Mouse (Mus musculus): ENCODE measurements around the gene Olfr323.

Gene Olfr323

GRCm38 (mm10) chr11:58630401-58630800 lies at the start of gene Olfr323:
TSS of gene Olfr323 (minus strand) at chr11:58630501.
- no peak for DNase-seq

GRCm38 (mm10) chr11:58671825-58672224 lies 41.5 kb upstream of the Olfr323 start:
- no peak for DNase-seq

GRCm38 (mm10) chr11:58669252-58669651 lies 39.0 kb upstream of the Olfr323 start:
- DNase-seq, result no peak

GRCm38 (mm10) chr11:58658596-58658995 lies 28.3 kb upstream of the Olfr323 start, which contains the start of gene Olfr322:
TSS of gene Olfr322 (plus strand) at chr11:58658782.
- no peak for DNase-seq

GRCm38 (mm10) chr11:58655151-58655550 lies 24.9 kb upstream of the Olfr323 start:
- no peak for DNase-seq

- no peak for DNase-seq
Measured at GRCm38 (mm10) chr11:58643350-58643749, 13.0 kb upstream of the Olfr323 start.

- DNase-seq, result no peak
Measured at GRCm38 (mm10) chr11:58641638-58642358, 11.5 kb upstream of the Olfr323 start.

GRCm38 (mm10) chr11:58641057-58641456 lies 10.8 kb upstream of the Olfr323 start:
- DNase-seq, result no peak

- DNase-seq, result no peak
Measured at GRCm38 (mm10) chr11:58640272-58640867, 10.1 kb upstream of the Olfr323 start, which contains the start of gene Trim58. TSS of gene Trim58 (plus strand) at chr11:58640465.

GRCm38 (mm10) chr11:58638176-58638701 lies 7.9 kb upstream of the Olfr323 start:
- no peak for DNase-seq

- DNase-seq, result no peak
Measured at GRCm38 (mm10) chr11:58636376-58636977, 6.2 kb upstream of the Olfr323 start.

- DNase-seq, result no peak
Measured at GRCm38 (mm10) chr11:58634878-58635277, 4.6 kb upstream of the Olfr323 start.

- DNase-seq, result no peak
Measured at GRCm38 (mm10) chr11:58626146-58626545, 4.2 kb downstream of the Olfr323 start.

- no peak for DNase-seq
Measured at GRCm38 (mm10) chr11:58618793-58619192, 11.5 kb downstream of the Olfr323 start.

- no peak for DNase-seq
Measured at GRCm38 (mm10) chr11:58618369-58618768, 11.9 kb downstream of the Olfr323 start.

GRCm38 (mm10) chr11:58615975-58616374 lies 14.3 kb downstream of the Olfr323 start, which contains the start of gene 2210407C18Rik:
TSS of gene 2210407C18Rik (minus strand) at chr11:58616075.
- DNase-seq, result no peak

- no peak for DNase-seq
Measured at GRCm38 (mm10) chr11:58614526-58614925, 15.8 kb downstream of the Olfr323 start.

GRCm38 (mm10) chr11:58613359-58613758 lies 16.9 kb downstream of the Olfr323 start:
- DNase-seq, result no peak

GRCm38 (mm10) chr11:58607030-58607429 lies 23.3 kb downstream of the Olfr323 start:
- DNase-seq, result no peak

- DNase-seq, result no peak
Measured at GRCm38 (mm10) chr11:58606177-58606919, 24.0 kb downstream of the Olfr323 start.

- DNase-seq, result no peak
Measured at GRCm38 (mm10) chr11:58605228-58605627, 25.1 kb downstream of the Olfr323 start.

GRCm38 (mm10) chr11:58604688-58605087 lies 25.6 kb downstream of the Olfr323 start:
- DNase-seq, result no peak

Measured in right cerebral cortex, postnatal 25 days (tissue).